Mouse (Mus musculus) forebrain, embryonic 16.5 days (tissue): ENCODE measurements around the gene Kmt2a. TPM values are rescaled to one million over a fixed set of nuclear protein-coding genes. Genes with fewer than 3 reads are reported as not detected.

ENCODE experiments used
- ATAC-seq: fragments of 200-750 bp; cut with Nextera tagmentation; 2 replicates; pipeline ENCODE4 v1.8.0; 2017; ENCODE audit warnings: mild to moderate bottlenecking, moderate library complexity
- H3K27ac ChIP-seq: fragments of 300-500 bp; sonication (generic); 2 replicates; pipeline ENCODE4 v1.5.1; 2014; ENCODE audit warnings: low read length, control low read depth
- H3K27me3 ChIP-seq: fragments of 300-500 bp; sonication (generic); replicated peaks from 2 replicates; pipeline ENCODE4 v1.6.1; 2014; ENCODE audit warnings: low read length; ENCODE audit not compliant: control insufficient read depth, insufficient read depth
- H3K36me3 ChIP-seq: fragments of 300-500 bp; sonication (generic); 2 replicates; pipeline ENCODE4 v1.6.1; 2014; ENCODE audit not compliant: control insufficient read depth, insufficient read depth
- H3K4me1 ChIP-seq: fragments of 300-500 bp; sonication (generic); replicated peaks from 2 replicates; pipeline ENCODE4 v1.6.1; 2014; ENCODE audit warnings: low read length; ENCODE audit not compliant: control insufficient read depth, insufficient read depth
- H3K4me2 ChIP-seq: fragments of 300-500 bp; sonication (generic); 2 replicates; pipeline ENCODE4 v1.6.1; 2014; ENCODE audit warnings: mild to moderate bottlenecking, low read length, control low read depth
- H3K4me3 ChIP-seq: fragments of 300-500 bp; sonication (generic); replicated peaks from 2 replicates; pipeline ENCODE4 v1.5.1; 2014; ENCODE audit warnings: mild to moderate bottlenecking, low read length, control low read depth
- H3K9ac ChIP-seq: fragments of 300-500 bp; sonication (generic); replicated peaks from 2 replicates; pipeline ENCODE4 v1.6.1; 2014; ENCODE audit warnings: low read depth, low read length, control low read depth
- H3K9me3 ChIP-seq: fragments of 300-500 bp; sonication (generic); 2 replicates; pipeline ENCODE4 v1.6.1; 2016; ENCODE audit warnings: low read length; ENCODE audit not compliant: control insufficient read depth
- WGBS: fragments of 180-500 bp; shearing (Covaris S2); extraction: QIAGEN DNeasy Blood & Tissue Kit; methylation state at CpG from one replicate; pipeline ENCODE4 v1.1.7; 2014; 5-methylcytosine and 5-hydroxymethylcytosine counted together
- polyA plus RNA-seq: library from polyadenylated mRNA; unstranded; fragments of >200 nt; fragmentation: Nextera tagmentation; extraction: Ambion mirVana; gene quantifications from 2 replicates; pipeline ENCODE4 v1.2.1, GENCODE M21; 2015

The Kmt2a gene
- polyA plus RNA-seq, 1 experiment from 2014 or later = 24.3 TPM

- 82% methylated on average over 13 of the region's 13 CpGs for whole genome bisulfite sequencing
- Histone ChIP-seq H3K27ac (no peak overlapping the region), H3K9ac (no peak overlapping the region), H3K9me3 (no peaks in the 10 kb centered on the region), H3K4me2 (no peak overlapping the region), H3K4me3 (no peak overlapping the region), H3K4me1 (peaks cover 16% of the 10 kb centered on the region), H3K36me3 (0 out of 2 replicates have a peak, but pooled peaks cover 4% of the 10 kb centered on the region), H3K27me3 (no peaks in the 10 kb centered on the region)
- no peak for ATAC-seq
Measured at GRCm38 (mm10) chr9:44868336-44869094, 12.6 kb downstream of the Kmt2a start.

GRCm38 (mm10) chr9:44867664-44868063, 13.4 kb downstream of the Kmt2a start:
- no peak overlapping the region for H3K27ac ChIP-seq
- ATAC-seq = no peak
- 0 out of 2 replicates have a peak, but pooled peaks cover 4% of the 10 kb centered on the region for H3K36me3 ChIP-seq
- H3K27me3 ChIP-seq = no peaks in the 10 kb centered on the region
- WGBS = 94% methylated on average over 3 of the region's 3 CpGs
- no peak overlapping the region for H3K4me2 ChIP-seq
- H3K4me1 ChIP-seq = peaks cover 11% of the 10 kb centered on the region
- no peak overlapping the region for H3K4me3 ChIP-seq
- H3K9me3 ChIP-seq = no peaks in the 10 kb centered on the region
- no peak overlapping the region for H3K9ac ChIP-seq

- no peak overlapping the region for H3K27ac ChIP-seq
Measured at GRCm38 (mm10) chr9:44866501-44867240, 14.4 kb downstream of the Kmt2a start.

GRCm38 (mm10) chr9:44861121-44861520, 20.0 kb downstream of the Kmt2a start:
- Histone ChIP-seq H3K4me2 (no peak overlapping the region), H3K27ac (no peak overlapping the region), H3K4me1 (peaks cover 12% of the 10 kb centered on the region), H3K4me3 (no peak overlapping the region), H3K27me3 (no peaks in the 10 kb centered on the region), H3K36me3 (0 out of 2 replicates have a peak, but pooled peaks cover 4% of the 10 kb centered on the region), H3K9me3 (no peaks in the 10 kb centered on the region), H3K9ac (no peak overlapping the region)
- ATAC-seq = no peak

More at GRCm38 (mm10) chr9:44866501-44867240, 14.4 kb downstream of the Kmt2a start:
- Histone ChIP-seq H3K4me2 (no peak overlapping the region), H3K4me1 (peaks cover 11% of the 10 kb centered on the region), H3K27me3 (no peaks in the 10 kb centered on the region), H3K36me3 (0 out of 2 replicates have a peak, but pooled peaks cover 4% of the 10 kb centered on the region), H3K9me3 (no peaks in the 10 kb centered on the region), H3K9ac (no peak overlapping the region), H3K4me3 (no peak overlapping the region)
- 28% methylated on average over 9 of the region's 9 CpGs for WGBS
- no peak for ATAC-seq

- H3K27ac ChIP-seq = no peak overlapping the region
- 55% methylated on average over 3 of the region's 3 CpGs for WGBS
- no peak for ATAC-seq
Measured at GRCm38 (mm10) chr9:44858657-44859056, 22.4 kb downstream of the Kmt2a start.

GRCm38 (mm10) chr9:44857405-44857992, 23.6 kb downstream of the Kmt2a start:
- Histone ChIP-seq H3K4me3 (no peak overlapping the region), H3K36me3 (no peaks in the 10 kb centered on the region), H3K27me3 (no peaks in the 10 kb centered on the region), H3K4me2 (no peak overlapping the region), H3K9ac (no peak overlapping the region), H3K9me3 (no peaks in the 10 kb centered on the region), H3K27ac (no peak overlapping the region), H3K4me1 (peaks cover 18% of the 10 kb centered on the region)
- ATAC-seq = no peak
- 60% methylated on average over 17 of the region's 17 CpGs for WGBS

More at GRCm38 (mm10) chr9:44858657-44859056, 22.4 kb downstream of the Kmt2a start:
- Histone ChIP-seq H3K4me3 (no peak overlapping the region), H3K4me1 (peaks cover 18% of the 10 kb centered on the region), H3K9ac (no peak overlapping the region), H3K36me3 (no peaks in the 10 kb centered on the region), H3K27me3 (no peaks in the 10 kb centered on the region), H3K9me3 (no peaks in the 10 kb centered on the region), H3K4me2 (no peak overlapping the region)

GRCm38 (mm10) chr9:44855153-44855552, 25.9 kb downstream of the Kmt2a start:
- WGBS = 56% methylated on average over 6 of the region's 6 CpGs
- Histone ChIP-seq H3K4me2 (no peak overlapping the region), H3K27ac (no peak overlapping the region), H3K4me3 (no peak overlapping the region), H3K9ac (no peak overlapping the region), H3K36me3 (no peaks in the 10 kb centered on the region), H3K9me3 (no peaks in the 10 kb centered on the region), H3K4me1 (peaks cover 18% of the 10 kb centered on the region), H3K27me3 (no peaks in the 10 kb centered on the region)
- peak; percentile 40; the same call in 1 of the 2 replicates for ATAC-seq

GRCm38 (mm10) chr9:44847446-44847845, 33.6 kb downstream of the Kmt2a start:
- ATAC-seq = no peak
- no peaks in the 10 kb centered on the region for H3K27me3 ChIP-seq
- no peak overlapping the region for H3K4me3 ChIP-seq
- H3K27ac ChIP-seq = no peak overlapping the region
- H3K36me3 ChIP-seq = peaks cover 38% of the 10 kb centered on the region
- no peaks in the 10 kb centered on the region for H3K9me3 ChIP-seq
- H3K4me1 ChIP-seq = no peaks in the 10 kb centered on the region
- no peak overlapping the region for H3K4me2 ChIP-seq
- whole genome bisulfite sequencing = 78% methylated on average over 6 of the region's 6 CpGs
- no peak overlapping the region for H3K9ac ChIP-seq

- Histone ChIP-seq H3K4me3 (no peak overlapping the region), H3K36me3 (peaks cover 34% of the 10 kb centered on the region), H3K4me2 (no peak overlapping the region), H3K4me1 (no peaks in the 10 kb centered on the region), H3K27me3 (no peaks in the 10 kb centered on the region), H3K9me3 (no peaks in the 10 kb centered on the region), H3K9ac (no peak overlapping the region), H3K27ac (no peak overlapping the region)
- WGBS = 87% methylated on average over 10 of the region's 10 CpGs
- no peak for ATAC-seq
Measured at GRCm38 (mm10) chr9:44841241-44841640, 39.9 kb downstream of the Kmt2a start.
